14 mouse cellular contexts compared by ENCODE assay signal in genomic region chr11:120728530-120729240, GRCm38 (mm10). TPM values are rescaled to one million over a fixed set of nuclear protein-coding genes. Genes with fewer than 3 reads are reported as not detected.
A peak's percentile ranks its signal among the peaks of the same experiment; 100 is the strongest.
DNase-seq lines count a peak whose midpoint lies in the region; ATAC-seq and TF ChIP-seq lines count a peak whose summit lies in the region.
"Had no signal": no experiment of that assay in that cellular context is flagged by ENCODE, and none has a peak within 500 bp of the region (broad histone marks: within the 10 kb centered on the region; RNA-seq: fewer than 3 reads in every experiment).

No protein-coding gene starts in this region.

- H3K27me3 ChIP-seq in forebrain, embryonic 10.5 days (ENCODE audit: poor library complexity, severe bottlenecking) = peaks cover 62% of the 10 kb centered on the region
- no peaks in the 10 kb centered on the region; the same call in 1 of the 2 replicates for H3K27me3 ChIP-seq in forebrain, embryonic 11.5 days (ENCODE audit: control insufficient read depth, insufficient read depth, low read length)
- H3K27me3 ChIP-seq in liver, embryonic 11.5 days (replicated peaks; ENCODE audit: control insufficient read depth, insufficient read depth, low read length) = peaks cover 7% of the 10 kb centered on the region
- H3K27me3 ChIP-seq in liver, postnatal 0 days (ENCODE audit: insufficient read depth, low read length) = 0 out of 2 replicates have a peak, but pooled peaks cover 8% of the 10 kb centered on the region
- H3K27me3 ChIP-seq in E14TG2a.4 (ENCODE audit: insufficient read depth, low read length) = peaks cover 49% of the 10 kb centered on the region
- peaks cover 5% of the 10 kb centered on the region; the same call in 1 of the 2 replicates for H3K27me3 ChIP-seq in limb, embryonic 13.5 days

- no peaks in the 10 kb centered on the region for H3K9me3 ChIP-seq in forebrain, embryonic 10.5 days
- no peaks in the 10 kb centered on the region for H3K9me3 ChIP-seq in forebrain, embryonic 11.5 days (ENCODE audit: control insufficient read depth, low read length)
- H3K9me3 ChIP-seq in liver, embryonic 11.5 days (ENCODE audit: control insufficient read depth, low read length) = no peaks in the 10 kb centered on the region
- no peaks in the 10 kb centered on the region for H3K9me3 ChIP-seq in liver, postnatal 0 days (ENCODE audit: low read length)
- H3K9me3 ChIP-seq in E14TG2a.4 (ENCODE audit: low read length) = no peaks in the 10 kb centered on the region
- no peaks in the 10 kb centered on the region for H3K9me3 ChIP-seq in limb, embryonic 13.5 days

- WGBS in forebrain, embryonic 10.5 days = 68% methylated on average over 11 of the region's 11 CpGs
- WGBS in forebrain, embryonic 11.5 days = 71% methylated on average over 11 of the region's 11 CpGs
- WGBS in liver, embryonic 11.5 days = 65% methylated on average over 11 of the region's 11 CpGs
- WGBS in liver, postnatal 0 days (ENCODE audit: insufficient replicate concordance) = 75% methylated on average over 11 of the region's 11 CpGs
- 74% methylated on average over 11 of the region's 11 CpGs for WGBS in limb, embryonic 13.5 days

- H3K4me3 ChIP-seq in forebrain, embryonic 10.5 days = peak overlapping the region; percentile 37; the same call in 1 of the 2 replicates
- H3K4me3 ChIP-seq in forebrain, embryonic 11.5 days (ENCODE audit: low read depth, low read length) = no peak overlapping the region
- peak overlapping the region; percentile 21; the same call in 1 of the 2 replicates for H3K4me3 ChIP-seq in liver, embryonic 11.5 days (ENCODE audit: low read depth, low read length)
- H3K4me3 ChIP-seq in liver, postnatal 0 days (ENCODE audit: low read depth, low read length) = no peak overlapping the region
- peak overlapping the region; percentile 64 for H3K4me3 ChIP-seq in E14TG2a.4 (replicated peaks; ENCODE audit: low read length)
- H3K4me3 ChIP-seq in limb, embryonic 13.5 days = no peak overlapping the region

- no peak for DNase-seq in forebrain, embryonic 10.5 days (ENCODE audit: extremely low spot score, low spot score)
- DNase-seq in forebrain, embryonic 11.5 days (ENCODE audit: low spot score) = no peak
- no peak for DNase-seq in liver, embryonic 11.5 days (ENCODE audit: low spot score)
- no peak for DNase-seq in liver, postnatal 0 days
- no peak for DNase-seq in urinary bladder, adult 18-20 months (ENCODE audit: low spot score in 2 of 2)
- no peak for DNase-seq in urinary bladder, postnatal 14 days (ENCODE audit: low spot score)
- DNase-seq: adrenal gland, adult 8-10 months; cerebellum, adult 8-10 months; left cerebral cortex, postnatal 4 days; right cerebral cortex, adult 18-20 months; thymus, adult 18-20 months had no signal

- 0 out of 2 replicates have a peak, but pooled peaks cover under 1% of the 10 kb centered on the region for H3K36me3 ChIP-seq in forebrain, embryonic 10.5 days (replicated peaks)
- no peaks in the 10 kb centered on the region for H3K36me3 ChIP-seq in forebrain, embryonic 11.5 days (ENCODE audit: control insufficient read depth, insufficient read depth, low read length)
- H3K36me3 ChIP-seq in liver, embryonic 11.5 days (ENCODE audit: control insufficient read depth, insufficient read depth, low read length) = no peaks in the 10 kb centered on the region
- 0 out of 2 replicates have a peak, but pooled peaks cover 2% of the 10 kb centered on the region for H3K36me3 ChIP-seq in liver, postnatal 0 days (replicated peaks; ENCODE audit: insufficient read depth, low read length)
- H3K36me3 ChIP-seq in E14TG2a.4 (ENCODE audit: insufficient read depth, low read length) = peaks cover 20% of the 10 kb centered on the region
- H3K36me3 ChIP-seq in limb, embryonic 13.5 days = peaks cover 5% of the 10 kb centered on the region; the same call in 1 of the 2 replicates

- no peak for TF ChIP-seq EP300 in liver, postnatal 0 days (IDR thresholded peaks at IDR 0.05; ENCODE audit: low read depth)

- no peak for ATAC-seq in forebrain, embryonic 11.5 days (replicated peaks; ENCODE audit: low FRiP score)
- ATAC-seq in liver, embryonic 11.5 days (replicated peaks; ENCODE audit: low FRiP score) = no peak
- ATAC-seq in liver, postnatal 0 days = no peak
- ATAC-seq in limb, embryonic 13.5 days (ENCODE audit: low FRiP score, low read depth) = no peak

- H3K9ac ChIP-seq in forebrain, embryonic 11.5 days (ENCODE audit: low read length) = no peak overlapping the region
- H3K9ac ChIP-seq in liver, embryonic 11.5 days (ENCODE audit: low read depth, low read length) = no peak overlapping the region
- no peak overlapping the region for H3K9ac ChIP-seq in liver, postnatal 0 days (replicated peaks)
- no peak overlapping the region; the same call in 1 of the 2 replicates for H3K9ac ChIP-seq in limb, embryonic 13.5 days

- no peak for TF ChIP-seq CTCF in liver, postnatal 0 days (IDR thresholded peaks at IDR 0.05; ENCODE audit: low read depth)
- TF ChIP-seq CTCF in E14TG2a.4 (conservative IDR thresholded peaks at IDR 0.05; ENCODE audit: low read length) = no peak

- peaks cover 28% of the 10 kb centered on the region for H3K4me1 ChIP-seq in forebrain, embryonic 10.5 days
- H3K4me1 ChIP-seq in forebrain, embryonic 11.5 days (replicated peaks; ENCODE audit: control insufficient read depth, insufficient read depth, low read length) = peaks cover 3% of the 10 kb centered on the region; the same call in 1 of the 2 replicates
- peaks cover 7% of the 10 kb centered on the region; the same call in 1 of the 2 replicates for H3K4me1 ChIP-seq in liver, embryonic 11.5 days (replicated peaks; ENCODE audit: control insufficient read depth, insufficient read depth, low read length)
- peaks cover 15% of the 10 kb centered on the region for H3K4me1 ChIP-seq in liver, postnatal 0 days (ENCODE audit: insufficient read depth)
- peaks cover 62% of the 10 kb centered on the region for H3K4me1 ChIP-seq in E14TG2a.4 (replicated peaks; ENCODE audit: low read depth, low read length)
- peaks cover 27% of the 10 kb centered on the region for H3K4me1 ChIP-seq in limb, embryonic 13.5 days

- H3K27ac ChIP-seq in forebrain, embryonic 10.5 days = peak overlapping the region; percentile 66
- H3K27ac ChIP-seq in forebrain, embryonic 11.5 days (ENCODE audit: low read depth, low read length) = no peak overlapping the region
- H3K27ac ChIP-seq in liver, embryonic 11.5 days (ENCODE audit: low read depth, low read length) = no peak overlapping the region
- no peak overlapping the region for H3K27ac ChIP-seq in liver, postnatal 0 days (ENCODE audit: low read depth)
- no peak overlapping the region for H3K27ac ChIP-seq in limb, embryonic 13.5 days

- H3K4me2 ChIP-seq in forebrain, embryonic 11.5 days (ENCODE audit: low read depth, low read length, severe bottlenecking) = no peak overlapping the region
- peak overlapping the region; percentile 53; the same call in 1 of the 2 replicates for H3K4me2 ChIP-seq in liver, embryonic 11.5 days
- H3K4me2 ChIP-seq in liver, postnatal 0 days (ENCODE audit: low read depth, low read length) = no peak overlapping the region
- peak overlapping the region; percentile 51; the same call in 1 of the 2 replicates for H3K4me2 ChIP-seq in limb, embryonic 13.5 days (replicated peaks)

RNA-seq across cellular contexts. Expression of gene Dcxr, which starts 1.6 kb away (rescaled TPM):
- 13.3 and 14.8 TPM in 2 replicates for polyA plus RNA-seq in forebrain, embryonic 10.5 days (2016; fragmentation: Nextera tagmentation; extraction: Ambion mirVana)
- 10.8 and 11.8 TPM in 2 replicates for polyA plus RNA-seq in forebrain, embryonic 11.5 days (2014; fragmentation: Nextera tagmentation; extraction: Ambion mirVana)
- 12.9 and 13.2 TPM in 2 replicates for polyA plus RNA-seq in liver, embryonic 11.5 days (2014; fragmentation: Nextera tagmentation; extraction: Ambion mirVana)
- 118 and 141 TPM in 2 replicates for polyA plus RNA-seq in liver, postnatal 0 days (2015; fragmentation: Nextera tagmentation; extraction: Ambion mirVana)
- 15.6 and 16.2 TPM in 2 replicates for polyA plus RNA-seq in limb, embryonic 13.5 days (2015; fragmentation: Nextera tagmentation; extraction: Ambion mirVana)

RNA-seq across cellular contexts. Expression of gene Cbr2, which starts 3.2 kb away (rescaled TPM):
- 1.1 and 1.3 TPM in 2 replicates for polyA plus RNA-seq in forebrain, embryonic 10.5 days (2016; fragmentation: Nextera tagmentation; extraction: Ambion mirVana)
- polyA plus RNA-seq in forebrain, embryonic 11.5 days (2014; fragmentation: Nextera tagmentation; extraction: Ambion mirVana) = 1.8 TPM in 1 of 2 replicates, not detected in the other
- 0.22 and 0.32 TPM in 2 replicates for polyA plus RNA-seq in liver, embryonic 11.5 days (2014; fragmentation: Nextera tagmentation; extraction: Ambion mirVana)
- polyA plus RNA-seq in liver, postnatal 0 days (2015; fragmentation: Nextera tagmentation; extraction: Ambion mirVana) = 0.26 and 0.94 TPM in 2 replicates
- 7.7 and 10.1 TPM in 2 replicates for polyA plus RNA-seq in limb, embryonic 13.5 days (2015; fragmentation: Nextera tagmentation; extraction: Ambion mirVana)
- polyA plus RNA-seq: G1E had no signal

RNA-seq across cellular contexts. Expression of gene Rac3, which starts 7.4 kb away (rescaled TPM):
- 23.8 and 28.4 TPM in 2 replicates for polyA plus RNA-seq in forebrain, embryonic 10.5 days (2016; fragmentation: Nextera tagmentation; extraction: Ambion mirVana)
- 7.5 and 10.6 TPM in 2 replicates for polyA plus RNA-seq in forebrain, embryonic 11.5 days (2014; fragmentation: Nextera tagmentation; extraction: Ambion mirVana)
- polyA plus RNA-seq in liver, embryonic 11.5 days (2014; fragmentation: Nextera tagmentation; extraction: Ambion mirVana) = 1.2 and 1.8 TPM in 2 replicates
- 0.36 and 0.38 TPM in 2 replicates for polyA plus RNA-seq in liver, postnatal 0 days (2015; fragmentation: Nextera tagmentation; extraction: Ambion mirVana)
- 66.2 and 70.5 TPM in 2 replicates for polyA plus RNA-seq in limb, embryonic 13.5 days (2015; fragmentation: Nextera tagmentation; extraction: Ambion mirVana)

RNA-seq across cellular contexts. Expression of gene Lrrc45, which starts 15.0 kb away (rescaled TPM):
- 51.9 and 59.2 TPM in 2 replicates for polyA plus RNA-seq in forebrain, embryonic 10.5 days (2016; fragmentation: Nextera tagmentation; extraction: Ambion mirVana)
- 53.3 and 54.4 TPM in 2 replicates for polyA plus RNA-seq in forebrain, embryonic 11.5 days (2014; fragmentation: Nextera tagmentation; extraction: Ambion mirVana)
- 34.2 and 38.3 TPM in 2 replicates for polyA plus RNA-seq in liver, embryonic 11.5 days (2014; fragmentation: Nextera tagmentation; extraction: Ambion mirVana)
- 5.1 and 5.4 TPM in 2 replicates for polyA plus RNA-seq in liver, postnatal 0 days (2015; fragmentation: Nextera tagmentation; extraction: Ambion mirVana)
- 66.2 and 75.4 TPM in 2 replicates for polyA plus RNA-seq in limb, embryonic 13.5 days (2015; fragmentation: Nextera tagmentation; extraction: Ambion mirVana)

RNA-seq across cellular contexts. Expression of gene Cenpx, which starts 15.1 kb away (rescaled TPM):
- polyA plus RNA-seq in forebrain, embryonic 10.5 days (2016; fragmentation: Nextera tagmentation; extraction: Ambion mirVana) = 118 and 133 TPM in 2 replicates
- polyA plus RNA-seq in forebrain, embryonic 11.5 days (2014; fragmentation: Nextera tagmentation; extraction: Ambion mirVana) = 121 and 130 TPM in 2 replicates
- 178 and 192 TPM in 2 replicates for polyA plus RNA-seq in liver, embryonic 11.5 days (2014; fragmentation: Nextera tagmentation; extraction: Ambion mirVana)
- polyA plus RNA-seq in liver, postnatal 0 days (2015; fragmentation: Nextera tagmentation; extraction: Ambion mirVana) = 81.0 and 88.0 TPM in 2 replicates
- 139 and 145 TPM in 2 replicates for polyA plus RNA-seq in limb, embryonic 13.5 days (2015; fragmentation: Nextera tagmentation; extraction: Ambion mirVana)

Comparison
In these comparisons a context has a peak if more than half of its experiments do, and no peak if none do; other contexts are left out.
1. H3K4me3 ChIP-seq: peak in forebrain, embryonic 10.5 days (single experiment), liver, embryonic 11.5 days (single experiment) and E14TG2a.4 (single experiment); none in forebrain, embryonic 11.5 days (single experiment), liver, postnatal 0 days (single experiment) and limb, embryonic 13.5 days (single experiment).
2. H3K4me2 ChIP-seq: peak in liver, embryonic 11.5 days (single experiment) and limb, embryonic 13.5 days (single experiment); none in forebrain, embryonic 11.5 days (single experiment) and liver, postnatal 0 days (single experiment).